Mouse (Mus musculus) forebrain, embryonic 14.5 days (tissue): ENCODE data around the gene Cars. TPM values are rescaled to one million over a fixed set of nuclear protein-coding genes. Genes with fewer than 3 reads are reported as not detected.

Experiments used
- ATAC-seq: fragments of 200-750 bp; cut with Nextera tagmentation; 2 replicates; pipeline ENCODE4 v1.8.0; 2017; ENCODE audit warnings: mild to moderate bottlenecking, moderate library complexity
- DNase-seq: peaks from one replicate; pipeline ENCODE4 v3.0.0-alpha.2; 2015; ENCODE audit warnings: low spot score
- H3K27ac ChIP-seq: fragments of 300-500 bp; sonication (generic); 2 replicates; pipeline ENCODE4 v1.5.1; 2014; ENCODE audit warnings: low read depth, mild to moderate bottlenecking, control low read depth, low read length, moderate library complexity
- H3K27me3 ChIP-seq: fragments of 300-500 bp; sonication (generic); replicated peaks from 2 replicates; pipeline ENCODE4 v1.6.1; 2014; ENCODE audit warnings: low read length, control low read depth, mixed read lengths; ENCODE audit not compliant: control insufficient read depth, insufficient read depth
- H3K36me3 ChIP-seq: fragments of 300-500 bp; sonication (generic); 2 replicates; pipeline ENCODE4 v1.6.1; 2014; ENCODE audit warnings: low read length, control low read depth; ENCODE audit not compliant: control insufficient read depth, insufficient read depth
- H3K4me1 ChIP-seq: fragments of 300-500 bp; sonication (generic); 2 replicates; pipeline ENCODE4 v1.6.1; 2014; ENCODE audit warnings: antibody characterized with exemption, low read length, control low read depth; ENCODE audit not compliant: control insufficient read depth, insufficient read depth
- H3K4me2 ChIP-seq: fragments of 300-500 bp; sonication (generic); 2 replicates; pipeline ENCODE4 v1.6.1; 2014; ENCODE audit warnings: mild to moderate bottlenecking, control low read depth, low read length
- H3K4me3 ChIP-seq: fragments of 300-500 bp; sonication (generic); 2 replicates; pipeline ENCODE4 v1.5.1; 2014; ENCODE audit warnings: low read depth, low read length, control low read depth
- H3K9ac ChIP-seq: fragments of 300-500 bp; sonication (generic); 2 replicates; pipeline ENCODE4 v1.6.1; 2014; ENCODE audit warnings: mild to moderate bottlenecking, low read length, control low read depth, moderate library complexity
- H3K9me3 ChIP-seq: fragments of 300-500 bp; sonication (generic); replicated peaks from 2 replicates; pipeline ENCODE4 v1.6.1; 2016; ENCODE audit warnings: low read length, control low read depth, mixed read lengths; ENCODE audit not compliant: control insufficient read depth
- WGBS: fragments of 180-500 bp; shearing (Covaris S2); extraction: QIAGEN DNeasy Blood & Tissue Kit; methylation state at CpG from one replicate; pipeline ENCODE4 v1.1.7; 2014; 5-methylcytosine and 5-hydroxymethylcytosine counted together
- microRNA-seq: library from miRNA; unstranded; fragments of <30 nt; microRNA quantifications from one replicate; pipeline ENCODE4, GENCODE M21; 2016
- polyA plus RNA-seq: library from polyadenylated mRNA; unstranded; fragments of >200 nt; fragmentation: Nextera tagmentation; extraction: Ambion mirVana; gene quantifications from 2 replicates; pipeline ENCODE4 v1.2.1, GENCODE M21; 2014

Gene Cars
- polyA plus RNA-seq, 1 experiment from 2014 or later, result 51.5 TPM

DNA sequence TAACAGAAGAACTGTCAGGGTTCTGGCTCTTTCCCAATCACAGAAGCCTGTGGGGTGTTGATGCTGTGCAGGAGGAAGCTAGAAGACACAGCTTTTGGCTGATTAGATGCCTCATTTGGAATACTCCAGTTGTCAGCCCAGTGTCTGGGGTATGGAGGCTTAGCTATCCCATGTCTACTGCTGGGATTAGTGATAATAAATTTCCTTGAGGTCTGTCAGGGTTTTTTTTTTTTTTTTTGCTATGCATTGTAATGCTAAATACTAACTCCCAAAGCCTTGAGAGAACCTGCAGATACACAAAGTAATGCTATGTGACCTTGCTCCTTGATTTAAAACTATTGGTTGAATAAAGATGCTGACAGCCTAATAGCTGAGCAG lies 88.6 kb downstream of the Cars start:
- Histone ChIP-seq H3K4me1 (no peaks in the 10 kb centered on the region), H3K27ac (no peak overlapping the region), H3K9ac (no peak overlapping the region), H3K36me3 (peaks cover 38% of the 10 kb centered on the region), H3K9me3 (no peaks in the 10 kb centered on the region), H3K4me2 (no peak overlapping the region), H3K4me3 (no peak overlapping the region), H3K27me3 (no peaks in the 10 kb centered on the region)
- no peak for ATAC-seq
- DNase-seq, result no peak

DNA sequence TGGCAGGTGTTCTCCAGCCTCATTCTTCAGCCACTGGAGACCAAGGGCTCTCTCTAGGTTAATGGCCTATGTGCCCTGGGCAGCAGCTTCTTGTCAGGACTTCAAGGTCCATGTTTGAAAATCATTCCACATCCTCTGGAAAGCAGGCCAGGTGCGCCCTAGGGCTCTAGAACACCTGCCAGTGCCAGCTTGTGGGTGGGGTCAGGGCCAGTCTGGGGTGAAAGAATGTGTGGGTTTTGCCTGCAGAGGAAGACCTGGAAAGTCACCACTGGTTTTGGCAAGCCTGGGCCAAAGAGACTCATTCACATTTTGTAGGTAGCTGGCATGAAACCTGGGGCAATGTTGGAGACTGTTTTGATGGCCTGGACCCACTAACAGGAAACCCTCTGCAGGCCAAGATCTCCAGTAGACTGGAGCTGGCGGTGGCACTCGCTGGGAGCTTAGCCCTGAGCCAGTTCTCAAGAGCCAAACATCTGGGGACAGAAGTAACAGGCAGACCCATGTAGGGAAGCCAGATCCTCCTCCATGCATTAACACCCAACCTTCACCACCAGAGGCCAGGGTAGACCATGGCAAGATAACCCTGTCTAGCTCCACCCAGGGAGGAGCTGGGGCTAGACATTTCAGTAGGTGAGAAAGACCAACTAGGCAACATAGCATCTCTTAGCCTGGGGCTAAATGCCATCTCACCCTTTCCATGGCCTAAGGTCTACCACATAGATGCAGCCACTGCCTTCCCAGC lies 89.1 kb downstream of the Cars start:
- Histone ChIP-seq H3K4me2 (no peak overlapping the region), H3K4me3 (no peak overlapping the region), H3K27ac (no peak overlapping the region), H3K9ac (no peak overlapping the region), H3K4me1 (no peaks in the 10 kb centered on the region), H3K36me3 (peaks cover 32% of the 10 kb centered on the region), H3K9me3 (no peaks in the 10 kb centered on the region), H3K27me3 (no peaks in the 10 kb centered on the region)
- DNase-seq (no peak), ATAC-seq (no peak)
- 94% methylated on average over 3 of the region's 3 CpGs for WGBS

DNA sequence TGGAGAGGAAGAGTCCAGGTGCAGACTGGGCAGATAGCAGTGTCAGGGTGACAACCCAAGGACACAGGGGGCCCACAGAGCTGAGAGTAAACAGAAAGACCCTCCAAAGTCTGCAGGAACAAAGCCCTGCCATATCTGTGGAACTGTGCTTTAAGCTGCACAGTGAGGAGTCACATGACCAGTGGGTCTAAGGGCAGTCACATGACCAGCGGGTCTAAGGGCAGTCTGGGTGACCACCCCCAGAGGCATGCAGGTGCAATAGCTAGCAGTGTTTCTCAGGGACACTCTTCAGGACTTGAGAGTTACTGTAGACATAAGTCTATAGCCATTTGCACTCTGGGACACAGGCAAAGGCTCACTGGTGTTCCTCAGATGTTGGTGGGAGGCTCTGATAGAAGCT lies 90.3 kb downstream of the Cars start:
- no peak overlapping the region for H3K4me2 ChIP-seq
- H3K9me3 ChIP-seq, result no peaks in the 10 kb centered on the region
- H3K27me3 ChIP-seq, result 0 out of 2 replicates have a peak, but pooled peaks cover 3% of the 10 kb centered on the region
- DNase-seq (no peak), ATAC-seq (no peak)
- no peak overlapping the region for H3K4me3 ChIP-seq
- WGBS, result 61% methylated on average over 1 of the region's 1 CpGs
- no peaks in the 10 kb centered on the region for H3K4me1 ChIP-seq
- H3K9ac ChIP-seq, result no peak overlapping the region
- H3K36me3 ChIP-seq, result peaks cover 20% of the 10 kb centered on the region
- no peak overlapping the region for H3K27ac ChIP-seq

Small RNAs within 50 kb of the gene (microRNA-seq; reads per million reads assigned to microRNA genes)
- gene Mir7064, result 0.66 reads per million

Other genes with a start within 250 kb of the Cars start
- 229 and 231 TPM in 2 replicates for gene Cdkn1c, start 139.0 kb downstream of the Cars start, polyA plus RNA-seq
- gene Slc22a18, start 126.4 kb downstream of the Cars start, polyA plus RNA-seq, result 0.52 and 0.66 TPM in 2 replicates
- gene Phlda2, start 96.9 kb downstream of the Cars start, polyA plus RNA-seq, result 0.32 TPM in 1 of 2 replicates, not detected in the other
- gene Nap1l4, start 51.0 kb downstream of the Cars start, polyA plus RNA-seq, result 179 and 180 TPM in 2 replicates
- gene Tnfrsf26, start 28.6 kb upstream of the Cars start, polyA plus RNA-seq, result 0.10 TPM in 1 of 2 replicates, not detected in the other
- 2.5 and 3.2 TPM in 2 replicates for gene Tnfrsf22, start 49.6 kb upstream of the Cars start, polyA plus RNA-seq
- gene Tnfrsf23, start 85.8 kb upstream of the Cars start, polyA plus RNA-seq, result 0.24 and 0.56 TPM in 2 replicates
- 25.8 and 29.4 TPM in 2 replicates for gene Osbpl5, start 156.9 kb upstream of the Cars start, polyA plus RNA-seq
- not detected in 2 replicates for gene Mrgprg, start 166.9 kb upstream of the Cars start, polyA plus RNA-seq
- 2.6 and 3.6 TPM in 2 replicates for gene Mrgpre, start 184.4 kb upstream of the Cars start, polyA plus RNA-seq
- gene Nadsyn1, start 222.8 kb upstream of the Cars start, polyA plus RNA-seq, result 5.2 TPM in 2 replicates
- gene Dhcr7, start 223.1 kb upstream of the Cars start, polyA plus RNA-seq, result 59.2 and 64.8 TPM in 2 replicates